Mouse (Mus musculus) frontal cortex, postnatal 25 days (tissue): ENCODE data around the gene Gm45837.

Experiments used
- DNase-seq, 2 experiments: peaks; one replicate each; pipeline ENCODE4 v3.0.0; 2022; ENCODE audit warnings: low spot score in 2 of 2

Gm45837 gene

GRCm38 (mm10) chr7:101501675-101502074 is 91.0 kb downstream of the Gm45837 start:
- DNase-seq, result no peak

- peak in 1 of 2 experiments; percentile 46 for DNase-seq
These were observed 92.7 kb downstream of the Gm45837 start for GRCm38 (mm10) chr7:101503351-101503750.

GRCm38 (mm10) chr7:101503803-101504202 is 93.1 kb downstream of the Gm45837 start:
- no peak for DNase-seq

GRCm38 (mm10) chr7:101504507-101504906 is 93.8 kb downstream of the Gm45837 start:
- DNase-seq, result no peak

GRCm38 (mm10) chr7:101509212-101509611 is 98.5 kb downstream of the Gm45837 start:
- DNase-seq, result no peak

- no peak for DNase-seq
These were observed 103.0 kb downstream of the Gm45837 start for GRCm38 (mm10) chr7:101513655-101514054.

GRCm38 (mm10) chr7:101514768-101515167 is 104.1 kb downstream of the Gm45837 start:
- no peak for DNase-seq

- no peak for DNase-seq
These were observed 104.6 kb downstream of the Gm45837 start for GRCm38 (mm10) chr7:101515295-101515694.

GRCm38 (mm10) chr7:101516460-101516859 is 105.8 kb downstream of the Gm45837 start:
- no peak for DNase-seq

GRCm38 (mm10) chr7:101521696-101522095 is 111.0 kb downstream of the Gm45837 start:
- no peak for DNase-seq

GRCm38 (mm10) chr7:101523205-101523604 is 112.5 kb downstream of the Gm45837 start:
- DNase-seq, result no peak

GRCm38 (mm10) chr7:101526484-101526883 is 115.8 kb downstream of the Gm45837 start:
- DNase-seq, result no peak

- no peak for DNase-seq
These were observed 123.7 kb downstream of the Gm45837 start for GRCm38 (mm10) chr7:101534428-101534827.

- no peak for DNase-seq
These were observed 124.4 kb downstream of the Gm45837 start for GRCm38 (mm10) chr7:101535102-101535501.

- DNase-seq, result no peak
These were observed 124.8 kb downstream of the Gm45837 start for GRCm38 (mm10) chr7:101535517-101535916.

- DNase-seq, result no peak
These were observed 126.9 kb downstream of the Gm45837 start for GRCm38 (mm10) chr7:101537541-101537940.

- DNase-seq, result peak in 1 of 2 experiments; percentile 47
These were observed 127.7 kb downstream of the Gm45837 start for GRCm38 (mm10) chr7:101538141-101538933.

- no peak for DNase-seq
These were observed 129.1 kb downstream of the Gm45837 start for GRCm38 (mm10) chr7:101539774-101540173.

GRCm38 (mm10) chr7:101540684-101541083 is 130.0 kb downstream of the Gm45837 start:
- DNase-seq, result no peak

GRCm38 (mm10) chr7:101541132-101541531 is 130.4 kb downstream of the Gm45837 start:
- peak; percentile 65 to 74 for DNase-seq

- DNase-seq, result peak in 1 of 2 experiments; percentile 41
These were observed 131.0 kb downstream of the Gm45837 start for GRCm38 (mm10) chr7:101541734-101542133.

GRCm38 (mm10) chr7:101547651-101548050 is 137.0 kb downstream of the Gm45837 start:
- no peak for DNase-seq

- DNase-seq, result no peak
These were observed 138.6 kb downstream of the Gm45837 start for GRCm38 (mm10) chr7:101549266-101549665.
